Mouse (Mus musculus) urinary bladder, adult 2 months (tissue): ENCODE data around the gene Slc5a1. TPM values are rescaled to one million over a fixed set of nuclear protein-coding genes. Genes with fewer than 3 reads are reported as not detected.

Experiments used
- DNase-seq: peaks from one replicate; pipeline ENCODE4 v3.0.0; 2022; ENCODE audit warnings: low spot score
- polyA plus RNA-seq: library from polyadenylated mRNA; depleted of rRNA; stranded (reverse); fragments of >200 nt; gene quantifications from 2 replicates; pipeline ENCODE4 v1.2.3, GENCODE M21; 2012; rRNA removed

The Slc5a1 gene
- polyA plus RNA-seq, 1 experiment, result 3.0 TPM

DNA sequence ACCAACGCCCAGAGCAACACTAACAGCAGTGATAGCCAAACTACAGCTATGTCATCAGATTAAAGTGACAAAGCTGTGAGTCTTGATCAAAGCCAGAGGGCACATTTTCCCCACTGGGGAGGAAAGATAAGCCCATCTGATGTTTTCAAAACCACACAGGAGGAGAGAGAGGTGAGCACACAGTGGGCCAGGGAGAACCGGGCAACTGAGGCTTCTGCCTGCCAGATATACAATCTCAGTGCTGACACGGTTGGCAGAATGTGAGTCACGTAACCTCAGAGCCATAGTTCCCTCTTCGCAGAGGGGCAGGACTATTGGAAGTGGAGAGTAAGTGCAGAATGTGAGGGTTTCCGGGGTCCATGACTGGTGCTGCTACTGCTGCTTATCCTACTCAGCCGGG, 89.5 kb downstream of the Slc5a1 start:
- DNase-seq, result no peak

DNA sequence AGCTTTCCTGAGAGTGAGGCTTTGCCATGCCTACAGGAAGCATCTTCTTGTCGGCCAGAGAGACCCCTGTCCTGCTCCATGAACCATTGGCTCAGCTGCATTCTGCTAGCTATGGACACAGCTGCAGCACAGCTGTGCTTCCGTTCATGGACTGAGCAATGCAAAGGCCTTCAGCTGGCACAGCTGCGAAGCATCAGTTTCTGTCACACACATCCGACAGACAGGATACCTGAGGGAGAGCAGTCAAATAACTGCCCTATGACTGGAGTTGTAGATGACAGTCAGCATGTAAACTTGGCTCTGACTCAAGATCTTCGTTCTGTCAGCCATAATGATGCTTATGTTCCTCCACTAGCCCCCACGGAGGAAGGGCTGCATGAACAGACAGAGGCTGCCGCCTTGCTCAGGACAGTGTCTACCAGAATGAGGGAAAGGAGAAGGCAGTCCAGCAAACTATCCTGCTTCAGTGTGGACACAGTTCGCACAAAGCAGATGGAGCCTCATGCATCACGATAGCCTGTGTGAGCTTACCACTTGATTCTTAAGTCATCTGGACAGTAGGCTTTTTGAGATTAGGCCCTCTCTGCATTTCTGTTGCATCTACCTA, 91.3 kb downstream of the Slc5a1 start:
- no peak for DNase-seq

DNA sequence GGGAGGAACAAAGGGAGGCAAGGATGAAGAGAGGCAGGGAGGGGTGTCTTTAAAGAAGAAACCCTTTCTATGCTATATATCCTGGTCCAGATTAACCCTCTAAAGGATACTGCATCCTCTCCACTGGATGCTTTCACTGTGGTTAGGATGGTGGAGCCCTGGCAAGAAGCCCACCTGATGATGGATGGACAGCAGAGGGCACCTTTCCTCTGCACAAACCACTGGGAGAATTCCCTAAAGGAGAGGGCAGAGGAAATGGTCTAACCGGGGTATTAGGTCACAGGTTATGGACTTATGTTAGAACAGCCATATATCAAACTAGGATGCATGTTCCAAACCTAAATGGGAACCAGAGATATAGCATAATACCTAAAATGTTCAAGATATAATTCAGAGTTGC, 96.1 kb downstream of the Slc5a1 start:
- no peak for DNase-seq

DNA sequence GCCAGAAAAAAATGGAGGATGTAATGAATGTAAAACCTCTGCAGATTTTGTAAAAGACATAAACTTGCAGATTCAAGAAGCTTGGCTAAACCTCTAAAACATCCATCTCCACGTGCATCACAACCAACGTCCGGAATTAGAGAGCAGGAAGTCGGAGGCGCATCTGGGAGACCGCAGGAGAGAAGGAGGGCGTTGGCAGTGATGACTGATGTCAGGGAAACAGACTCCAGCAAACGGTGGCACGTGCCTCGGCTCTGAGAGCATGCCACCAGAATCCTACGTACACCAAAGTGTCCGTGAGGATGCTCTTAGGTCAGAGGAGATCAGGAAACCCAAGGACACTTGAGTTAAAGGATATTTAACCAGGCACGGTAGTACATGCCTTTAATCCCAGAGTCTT, 97.7 kb downstream of the Slc5a1 start:
- DNase-seq, result no peak

DNA sequence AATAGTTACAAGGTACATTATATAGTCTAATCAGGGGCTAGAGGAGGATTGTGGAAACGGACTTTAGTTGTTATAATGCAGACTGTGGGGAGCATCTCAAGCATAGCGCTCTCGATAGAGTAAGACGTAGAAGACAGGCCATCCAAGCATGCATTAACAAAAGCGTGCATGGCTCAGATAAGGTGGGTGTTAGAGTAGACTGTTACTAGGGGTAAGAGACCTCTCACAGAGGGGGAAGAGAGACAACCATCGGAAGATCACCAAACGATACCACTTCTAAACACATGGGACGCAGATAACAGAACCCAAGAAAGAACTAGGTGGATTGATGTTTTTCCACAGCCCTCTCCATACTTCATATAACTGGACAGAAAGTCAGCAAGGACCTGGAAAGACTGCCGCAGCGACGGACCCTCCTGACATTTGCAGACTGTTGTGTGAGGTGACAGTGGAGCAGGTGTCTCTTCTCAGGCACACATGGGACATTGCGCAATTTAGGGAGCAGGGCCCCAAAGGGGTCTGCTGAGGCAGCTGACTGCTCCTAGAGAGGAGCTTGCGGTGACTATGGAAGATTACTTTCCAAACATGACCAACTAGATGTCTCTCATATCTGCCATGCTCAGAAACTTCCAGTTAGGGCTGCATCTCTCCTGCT, 98.6 kb downstream of the Slc5a1 start:
- no peak for DNase-seq

DNA sequence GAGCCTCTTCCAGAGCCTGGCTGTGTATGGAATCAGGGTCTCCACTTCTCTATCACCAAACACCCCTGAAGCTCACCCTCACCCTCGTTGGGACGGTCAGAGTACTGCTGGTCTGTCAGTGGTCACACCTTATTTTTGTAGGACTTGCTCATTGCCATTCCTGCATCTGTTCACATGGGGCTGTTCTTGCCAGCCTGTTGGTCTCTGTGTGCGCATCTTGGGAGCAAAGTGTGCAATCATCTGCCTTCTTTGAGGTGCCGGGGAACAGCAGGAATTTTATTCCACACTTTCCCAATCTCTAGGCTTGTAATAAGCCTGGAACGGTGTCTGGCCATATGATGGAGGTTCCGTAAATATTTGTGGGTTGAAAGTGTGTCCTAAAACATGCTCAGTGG, 99.1 kb downstream of the Slc5a1 start:
- DNase-seq, result no peak

DNA sequence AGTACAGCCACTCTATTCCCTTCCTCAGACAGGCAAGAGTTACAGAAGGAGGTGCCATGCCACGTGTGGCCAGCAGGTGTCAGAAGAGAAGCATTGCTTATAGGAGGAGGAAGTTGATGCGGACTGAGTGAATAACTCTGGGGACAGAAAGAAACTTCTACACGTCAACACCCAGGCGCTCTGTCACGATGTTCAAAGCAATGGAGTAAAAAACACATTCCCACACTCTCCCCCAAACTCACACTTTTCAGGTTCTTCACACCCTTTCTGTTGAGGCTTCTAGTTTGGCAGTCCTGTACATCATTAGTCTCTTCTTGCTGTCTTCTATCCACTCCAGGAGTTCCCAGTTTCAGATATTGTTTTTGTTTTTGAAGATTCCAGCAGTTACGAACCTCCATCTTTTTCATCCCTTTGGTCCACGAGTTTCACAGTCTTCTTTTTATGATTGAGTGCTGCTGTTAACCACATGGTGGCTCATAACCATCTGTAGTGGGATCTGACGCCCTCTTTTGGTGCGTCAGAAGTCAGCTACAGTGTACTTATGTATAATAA, 99.7 kb downstream of the Slc5a1 start:
- DNase-seq, result no peak

DNA sequence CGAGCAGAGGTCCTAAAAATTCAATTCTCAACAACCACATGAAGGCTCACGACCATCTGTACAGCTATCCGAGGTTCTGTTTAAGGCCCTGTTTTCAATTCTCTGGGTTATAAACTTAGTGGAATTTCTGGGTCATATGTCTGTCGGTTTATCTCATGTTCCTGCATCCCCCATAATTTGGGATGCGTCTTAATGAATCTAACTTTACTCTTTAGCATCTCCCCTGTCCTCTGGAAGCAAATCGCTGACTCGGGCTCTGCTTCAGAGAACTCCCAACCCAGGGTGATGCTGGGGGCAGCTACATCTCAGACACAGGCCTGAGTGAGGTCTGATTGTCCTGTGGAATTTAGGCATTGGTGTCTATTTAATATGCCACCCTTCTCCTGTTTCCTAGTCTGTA, 100.3 kb downstream of the Slc5a1 start:
- no peak for DNase-seq

DNA sequence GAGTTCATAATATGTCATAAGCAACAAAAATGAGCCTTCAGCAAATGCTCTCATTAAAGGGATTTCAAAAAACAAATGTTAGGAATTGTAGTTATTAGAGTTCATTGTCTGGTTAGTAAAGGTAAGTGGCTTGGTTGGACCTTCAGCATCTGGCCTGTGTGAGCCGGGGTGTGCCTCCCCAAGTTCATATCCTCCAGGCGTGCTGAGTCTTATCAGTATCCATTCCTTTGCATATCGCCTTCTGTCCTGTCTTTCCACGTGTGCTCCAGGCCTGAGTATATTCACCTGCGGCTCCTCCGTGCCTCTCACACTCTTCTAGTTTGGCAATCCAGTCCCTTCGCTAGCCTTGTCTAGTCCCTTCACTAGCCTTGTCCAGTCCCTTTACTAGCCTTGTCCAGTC, 102.3 kb downstream of the Slc5a1 start:
- no peak for DNase-seq

DNA sequence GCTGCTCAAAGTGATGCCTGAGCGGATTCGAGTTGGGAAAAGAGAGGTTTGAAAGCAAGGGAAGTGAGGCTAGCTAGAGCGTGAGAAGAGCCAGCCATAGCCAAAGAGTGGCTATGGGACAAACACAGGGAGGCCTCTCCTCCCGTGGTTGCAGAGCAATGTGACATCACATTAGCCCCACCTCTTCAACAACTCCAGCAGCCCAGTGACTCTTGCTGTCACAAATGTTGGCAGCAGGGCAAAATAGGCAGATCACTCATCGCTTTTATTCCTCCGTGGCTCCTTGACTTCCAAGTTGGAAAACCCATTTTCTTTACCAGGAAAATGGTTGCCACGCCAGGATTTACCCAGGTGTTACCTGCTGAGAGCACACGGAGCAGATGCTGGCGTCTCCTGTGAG, 103.1 kb downstream of the Slc5a1 start:
- DNase-seq, result no peak

DNA sequence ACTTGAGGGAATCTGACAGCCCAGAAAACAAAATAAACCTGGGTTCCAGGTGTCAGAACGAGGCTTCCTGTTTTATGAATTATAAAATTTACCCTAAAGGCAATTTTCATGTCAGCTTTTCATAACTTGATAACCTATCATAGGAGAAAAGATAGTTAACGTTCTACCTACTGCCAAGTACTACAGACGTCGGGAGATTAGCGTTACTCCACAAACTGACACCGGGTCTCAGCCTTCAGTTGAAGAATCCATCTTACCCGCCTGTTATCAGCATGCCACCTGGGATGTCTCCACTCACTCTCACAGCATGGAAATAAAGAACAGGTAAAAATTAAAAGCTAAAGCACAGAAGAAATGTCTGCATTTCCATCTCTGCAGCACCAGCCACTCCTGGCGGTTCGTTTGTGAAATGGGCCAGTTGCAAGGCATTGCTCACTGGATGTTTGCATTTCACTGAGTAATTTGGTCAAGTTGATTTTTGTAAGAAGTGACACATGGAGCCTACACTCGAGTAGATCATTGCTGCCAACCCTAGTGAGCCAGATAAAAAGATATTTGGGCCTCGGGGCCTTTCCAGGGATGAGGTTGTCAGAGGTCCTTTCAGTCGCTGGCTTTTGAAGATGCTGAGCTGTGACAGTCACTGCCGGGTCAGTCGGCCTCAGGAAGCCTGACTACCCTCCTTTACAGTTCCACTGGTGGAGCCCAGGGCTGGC, 104.7 kb downstream of the Slc5a1 start:
- no peak for DNase-seq

DNA sequence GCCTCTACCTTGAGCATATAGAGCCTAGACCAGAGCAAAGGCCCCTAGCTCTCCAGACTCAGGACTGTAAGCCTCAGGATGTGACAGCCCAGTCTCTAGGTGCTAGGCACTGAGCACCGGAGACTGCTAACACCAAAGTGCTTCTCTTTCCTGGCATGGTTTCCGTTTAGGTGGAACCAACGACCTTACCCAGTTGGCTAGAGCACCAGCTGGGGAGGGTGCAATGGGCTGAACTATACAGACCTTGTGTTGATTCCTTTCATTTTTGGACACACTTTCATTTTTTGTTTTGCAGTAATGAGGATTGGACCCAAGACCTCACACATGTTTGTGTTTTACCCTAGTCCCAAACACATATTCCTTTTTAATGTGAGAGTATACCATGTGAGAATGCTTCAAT, 106.5 kb downstream of the Slc5a1 start:
- DNase-seq, result no peak

DNA sequence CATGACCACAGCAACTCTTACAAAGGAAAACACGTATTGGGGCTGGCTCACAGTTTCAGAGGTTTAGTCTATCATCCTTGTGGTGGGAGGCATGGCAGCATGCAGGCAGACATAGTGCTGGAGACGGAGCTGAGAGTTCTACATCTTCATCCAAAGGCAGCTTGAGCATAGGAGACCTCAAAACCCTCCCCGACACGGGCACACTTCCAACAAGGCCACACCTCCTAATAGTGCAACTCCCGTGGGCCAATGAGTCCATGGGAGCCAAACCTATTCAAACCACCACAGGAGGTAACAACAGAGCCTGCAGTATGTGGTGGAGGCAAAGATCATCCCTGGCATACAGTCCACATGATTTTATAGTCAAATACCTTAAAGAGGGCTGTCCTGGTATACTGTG, 107.2 kb downstream of the Slc5a1 start:
- no peak for DNase-seq

Other genes starting within 250 kb of the Slc5a1 start
- gene Prr14l, start 250.0 kb upstream of the Slc5a1 start, polyA plus RNA-seq, result 8.5 and 10.7 TPM in 2 replicates
- 14.0 and 15.4 TPM in 2 replicates for gene Depdc5, start 240.5 kb upstream of the Slc5a1 start, polyA plus RNA-seq
- 211 and 229 TPM in 2 replicates for gene Ywhah, start 85.4 kb upstream of the Slc5a1 start, polyA plus RNA-seq
- gene Spon2, start 114.2 kb downstream of the Slc5a1 start, polyA plus RNA-seq, result 61.5 and 102 TPM in 2 replicates
- gene Ctbp1, start 170.8 kb downstream of the Slc5a1 start, polyA plus RNA-seq, result 148 and 156 TPM in 2 replicates
- 134 and 160 TPM in 2 replicates for gene Maea, start 231.3 kb downstream of the Slc5a1 start, polyA plus RNA-seq